Mouse (Mus musculus) testis, postnatal 14 days (tissue): ENCODE results near the gene Ttc23l.
"Not testable (repeated sequence)": the region's sequence is repeated elsewhere in the genome, so short reads cannot be mapped to it uniquely, and the experiment has no call there.

ENCODE experiments used
- DNase-seq: peaks from one replicate; pipeline ENCODE4 v3.0.0; 2021; ENCODE audit warnings: low spot score

Gene Ttc23l

GRCm38 (mm10) chr15:10558465-10558864, at the start of gene Ttc23l:
TSS of gene Ttc23l (minus strand) at chr15:10558668.
- DNase-seq: no peak

GRCm38 (mm10) chr15:10599413-10599812, 40.9 kb upstream of the Ttc23l start:
- DNase-seq: no peak

GRCm38 (mm10) chr15:10598259-10599225, 40.1 kb upstream of the Ttc23l start:
- DNase-seq: no peak

GRCm38 (mm10) chr15:10596871-10597270, 38.4 kb upstream of the Ttc23l start:
- DNase-seq: no peak

GRCm38 (mm10) chr15:10595408-10595807, 36.9 kb upstream of the Ttc23l start:
- no peak for DNase-seq

- no peak for DNase-seq
These were observed 36.4 kb upstream of the Ttc23l start for GRCm38 (mm10) chr15:10594910-10595309.

GRCm38 (mm10) chr15:10593094-10593493, 34.6 kb upstream of the Ttc23l start:
- no peak for DNase-seq

GRCm38 (mm10) chr15:10586565-10586964, 28.1 kb upstream of the Ttc23l start:
- no peak for DNase-seq

GRCm38 (mm10) chr15:10584359-10585187, 26.1 kb upstream of the Ttc23l start:
- no peak for DNase-seq

GRCm38 (mm10) chr15:10583408-10583807, 24.9 kb upstream of the Ttc23l start:
- peak; percentile 22 for DNase-seq

- DNase-seq: no peak
These were observed 20.7 kb upstream of the Ttc23l start for GRCm38 (mm10) chr15:10579159-10579558.

- no peak for DNase-seq
These were observed 8.0 kb upstream of the Ttc23l start for GRCm38 (mm10) chr15:10566486-10566885.

- DNase-seq: no peak
These were observed 5.7 kb upstream of the Ttc23l start for GRCm38 (mm10) chr15:10564201-10564600.

GRCm38 (mm10) chr15:10562281-10562680, 3.8 kb upstream of the Ttc23l start:
- no peak for DNase-seq

- DNase-seq: no peak
These were observed 1.5 kb upstream of the Ttc23l start for GRCm38 (mm10) chr15:10560005-10560404.

- no peak for DNase-seq
These were observed 4.1 kb downstream of the Ttc23l start for GRCm38 (mm10) chr15:10554336-10554735.

- DNase-seq: no peak
These were observed 18.0 kb downstream of the Ttc23l start for GRCm38 (mm10) chr15:10540271-10541088.

GRCm38 (mm10) chr15:10535969-10536368, 22.5 kb downstream of the Ttc23l start:
- DNase-seq: no peak

GRCm38 (mm10) chr15:10534591-10534990, 23.9 kb downstream of the Ttc23l start:
- DNase-seq: no peak

- DNase-seq: not testable (repeated sequence)
These were observed 25.1 kb downstream of the Ttc23l start for GRCm38 (mm10) chr15:10533361-10533760.

- no peak for DNase-seq
These were observed 27.1 kb downstream of the Ttc23l start for GRCm38 (mm10) chr15:10531352-10531751.

GRCm38 (mm10) chr15:10525896-10526295, 32.6 kb downstream of the Ttc23l start:
- no peak for DNase-seq
